Mouse (Mus musculus): ENCODE measurements around the gene Gm10961. TPM values are rescaled to one million over a fixed set of nuclear protein-coding genes. Genes with fewer than 3 reads are reported as not detected.
"Not testable (repeated sequence)": the region's sequence is repeated elsewhere in the genome, so short reads cannot be mapped to it uniquely, and the experiment has no call there.

The Gm10961 gene
- total RNA-seq, 2 experiments from 2014 or later, result not detected

- DNase-seq (ENCODE audit: extremely low spot score in 1 of 2, low spot score in 1 of 2), result peak; percentile 56 to 83
Observed at GRCm38 (mm10) chr3:107612902-107613525, 18.1 kb upstream of the Gm10961 start.

GRCm38 (mm10) chr3:107617800-107618199 lies 13.3 kb upstream of the Gm10961 start:
- no peak for DNase-seq (ENCODE audit: extremely low spot score in 1 of 2, low spot score in 1 of 2)

GRCm38 (mm10) chr3:107619911-107620310 lies 11.2 kb upstream of the Gm10961 start:
- no peak for DNase-seq (ENCODE audit: extremely low spot score in 1 of 2, low spot score in 1 of 2)

- DNase-seq (ENCODE audit: extremely low spot score in 1 of 2, low spot score in 1 of 2), result peak in 1 of 2 experiments; percentile 3
Observed at GRCm38 (mm10) chr3:107621286-107622075, 9.6 kb upstream of the Gm10961 start.

GRCm38 (mm10) chr3:107622537-107622936 lies 8.6 kb upstream of the Gm10961 start:
- no peak for DNase-seq (ENCODE audit: extremely low spot score in 1 of 2, low spot score in 1 of 2)

GRCm38 (mm10) chr3:107624424-107624823 lies 6.7 kb upstream of the Gm10961 start:
- DNase-seq (ENCODE audit: extremely low spot score in 1 of 2, low spot score in 1 of 2), result peak in 1 of 2 experiments; percentile 4

GRCm38 (mm10) chr3:107625536-107625935 lies 5.6 kb upstream of the Gm10961 start:
- no peak for DNase-seq (ENCODE audit: extremely low spot score in 1 of 2, low spot score in 1 of 2)

GRCm38 (mm10) chr3:107626751-107627150 lies 4.4 kb upstream of the Gm10961 start:
- DNase-seq (ENCODE audit: extremely low spot score in 1 of 2, low spot score in 1 of 2), result no peak

GRCm38 (mm10) chr3:107627641-107628040 lies 3.5 kb upstream of the Gm10961 start:
- no peak for DNase-seq (ENCODE audit: extremely low spot score in 1 of 2, low spot score in 1 of 2)

- peak in 1 of 2 experiments; percentile 42 for DNase-seq (ENCODE audit: extremely low spot score in 1 of 2, low spot score in 1 of 2)
Observed at GRCm38 (mm10) chr3:107628551-107628950, 2.6 kb upstream of the Gm10961 start.

- no peak for DNase-seq (ENCODE audit: extremely low spot score in 1 of 2, low spot score in 1 of 2)
Observed at GRCm38 (mm10) chr3:107629411-107629810, 1.7 kb upstream of the Gm10961 start.

- DNase-seq (ENCODE audit: extremely low spot score in 1 of 2, low spot score in 1 of 2), result peak; percentile 84 to 87
Observed at GRCm38 (mm10) chr3:107631523-107631958, 419 bp downstream of the Gm10961 start, which contains the start of gene Strip1. Strip1 (minus strand) TSS chr3:107631694.

- no peak for DNase-seq (ENCODE audit: extremely low spot score in 1 of 2, low spot score in 1 of 2)
Observed at GRCm38 (mm10) chr3:107632786-107633185, 1.7 kb downstream of the Gm10961 start.

- no peak for DNase-seq (ENCODE audit: extremely low spot score in 1 of 2, low spot score in 1 of 2)
Observed at GRCm38 (mm10) chr3:107633906-107634305, 2.8 kb downstream of the Gm10961 start.

GRCm38 (mm10) chr3:107635836-107636235 lies 4.7 kb downstream of the Gm10961 start:
- DNase-seq (ENCODE audit: extremely low spot score in 1 of 2, low spot score in 1 of 2), result no peak

GRCm38 (mm10) chr3:107636236-107636635 lies 5.1 kb downstream of the Gm10961 start:
- no peak for DNase-seq (ENCODE audit: extremely low spot score in 1 of 2, low spot score in 1 of 2)

- DNase-seq (ENCODE audit: extremely low spot score in 1 of 2, low spot score in 1 of 2), result no peak
Observed at GRCm38 (mm10) chr3:107637606-107638172, 6.6 kb downstream of the Gm10961 start.

GRCm38 (mm10) chr3:107646947-107647346 lies 15.8 kb downstream of the Gm10961 start:
- no peak for DNase-seq (ENCODE audit: extremely low spot score in 1 of 2, low spot score in 1 of 2)

- DNase-seq (ENCODE audit: extremely low spot score in 1 of 2, low spot score in 1 of 2), result not testable (repeated sequence)
Observed at GRCm38 (mm10) chr3:107650276-107650675, 19.2 kb downstream of the Gm10961 start.

- DNase-seq (ENCODE audit: extremely low spot score in 1 of 2, low spot score in 1 of 2), result no peak
Observed at GRCm38 (mm10) chr3:107652968-107653367, 21.8 kb downstream of the Gm10961 start.

- DNase-seq (ENCODE audit: extremely low spot score in 1 of 2, low spot score in 1 of 2), result no peak
Observed at GRCm38 (mm10) chr3:107654861-107655260, 23.7 kb downstream of the Gm10961 start.
